Mouse (Mus musculus) stomach, embryonic 14.5 days (tissue): ENCODE results near the gene Dysf. TPM values are rescaled to one million over a fixed set of nuclear protein-coding genes. Genes with fewer than 3 reads are reported as not detected.
"Not testable (repeated sequence)": the region's sequence is repeated elsewhere in the genome, so short reads cannot be mapped to it uniquely, and the experiment has no call there.

Experiments used
- ATAC-seq: fragments of 200-750 bp; cut with Nextera tagmentation; 2 replicates; pipeline ENCODE4 v1.8.0; 2017; ENCODE audit warnings: low read depth, moderate TSS enrichment; ENCODE audit not compliant: insufficient number of reproducible peaks, insufficient read depth, low FRiP score
- H3K27ac ChIP-seq: fragments of 300-500 bp; sonication (generic); 2 replicates; pipeline ENCODE4 v1.5.1; 2014; ENCODE audit warnings: mild to moderate bottlenecking, low read length, moderate library complexity, mixed read lengths
- H3K27me3 ChIP-seq: fragments of 300-500 bp; sonication (generic); 2 replicates; pipeline ENCODE4 v1.6.1; 2014; ENCODE audit warnings: low read length, control low read depth, mixed read lengths; ENCODE audit not compliant: control insufficient read depth, insufficient read depth
- H3K36me3 ChIP-seq: fragments of 300-500 bp; sonication (generic); 2 replicates; pipeline ENCODE4 v1.6.1; 2014; ENCODE audit warnings: mild to moderate bottlenecking, control low read depth, low read length, moderate library complexity, mixed read lengths; ENCODE audit not compliant: control insufficient read depth, insufficient read depth
- H3K4me1 ChIP-seq: fragments of 300-500 bp; sonication (generic); 2 replicates; pipeline ENCODE4 v1.6.1; 2014; ENCODE audit warnings: low read length, control low read depth, mixed read lengths; ENCODE audit not compliant: control insufficient read depth, insufficient read depth
- H3K4me2 ChIP-seq: fragments of 300-500 bp; sonication (generic); replicated peaks from 2 replicates; pipeline ENCODE4 v1.6.1; 2014; ENCODE audit warnings: low read depth, low read length, control low read depth
- H3K4me3 ChIP-seq: fragments of 300-500 bp; sonication (generic); 2 replicates; pipeline ENCODE4 v1.5.1; 2014; ENCODE audit warnings: low read depth, low read length, control low read depth
- H3K9ac ChIP-seq: fragments of 300-500 bp; sonication (generic); replicated peaks from 2 replicates; pipeline ENCODE4 v1.6.1; 2014; ENCODE audit warnings: low read depth, mild to moderate bottlenecking, control low read depth, low read length, moderate library complexity, mixed read lengths
- H3K9me3 ChIP-seq: fragments of 300-500 bp; sonication (generic); 2 replicates; pipeline ENCODE4 v1.6.1; 2016; ENCODE audit warnings: low read depth, low read length, control low read depth; ENCODE audit not compliant: control insufficient read depth
- WGBS: fragments of 180-500 bp; shearing (Covaris S2); extraction: QIAGEN DNeasy Blood & Tissue Kit; methylation state at CpG from one replicate; pipeline ENCODE4 v1.1.7; 2014; 5-methylcytosine and 5-hydroxymethylcytosine counted together
- polyA plus RNA-seq: library from polyadenylated mRNA; unstranded; fragments of >200 nt; fragmentation: Nextera tagmentation; extraction: Ambion mirVana; gene quantifications from 2 replicates; pipeline ENCODE4 v1.2.1, GENCODE M21; 2014

Dysf gene
- polyA plus RNA-seq, 1 experiment from 2014 or later = 12.4 TPM

DNA sequence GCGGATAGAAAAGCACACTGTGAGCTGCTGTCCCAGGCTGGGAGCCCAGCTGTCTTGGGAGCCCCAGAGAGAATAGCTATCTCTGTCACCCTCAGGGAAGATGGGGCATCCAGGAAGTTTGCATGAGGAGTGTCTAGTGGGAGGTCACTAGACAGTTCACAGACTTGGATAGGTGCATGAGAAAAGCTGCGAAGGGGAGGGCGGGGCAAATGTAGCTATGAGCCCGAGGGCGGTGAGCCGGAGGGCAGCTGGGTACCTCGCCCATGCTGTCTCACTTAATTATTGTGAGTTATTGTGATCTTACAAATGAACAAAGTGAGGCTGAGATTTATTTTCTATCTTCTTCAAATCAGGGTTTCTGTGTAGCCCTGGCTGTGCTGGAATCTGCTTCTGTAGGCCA is 21.4 kb downstream of the Dysf start:
- ATAC-seq = no peak
- H3K27ac ChIP-seq = no peak overlapping the region
- no peaks in the 10 kb centered on the region for H3K4me1 ChIP-seq
- H3K9me3 ChIP-seq = no peaks in the 10 kb centered on the region
- no peaks in the 10 kb centered on the region for H3K27me3 ChIP-seq
- H3K4me2 ChIP-seq = no peak overlapping the region
- no peak overlapping the region for H3K4me3 ChIP-seq
- no peaks in the 10 kb centered on the region for H3K36me3 ChIP-seq
- WGBS = 87% methylated on average over 7 of the region's 7 CpGs
- H3K9ac ChIP-seq = no peak overlapping the region

DNA sequence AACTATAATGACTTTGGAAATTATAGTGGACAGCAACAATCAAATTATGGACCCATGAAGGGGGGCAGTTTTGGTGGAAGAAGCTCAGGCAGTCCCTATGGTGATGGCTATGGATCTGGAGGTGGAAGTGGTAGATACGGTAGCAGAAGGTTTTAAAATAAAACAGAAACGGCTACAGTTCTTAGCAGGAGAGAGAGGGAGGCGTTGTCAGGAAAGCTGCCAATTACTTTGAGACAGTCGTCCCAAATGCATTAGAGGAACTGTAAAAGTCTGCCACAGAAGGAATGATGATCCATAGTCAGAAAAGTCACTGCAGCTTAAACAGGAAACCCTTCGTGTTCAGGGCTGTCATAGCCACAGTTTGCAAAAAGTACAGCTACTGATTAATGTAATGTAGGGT is 24.1 kb downstream of the Dysf start:
- not testable (repeated sequence) for H3K27me3 ChIP-seq, H3K9ac ChIP-seq, H3K4me1 ChIP-seq, H3K27ac ChIP-seq, H3K4me2 ChIP-seq, H3K9me3 ChIP-seq, H3K36me3 ChIP-seq, H3K4me3 ChIP-seq, ATAC-seq
- 47% methylated on average over 5 of the region's 5 CpGs for WGBS

GRCm38 (mm10) chr6:84043251-84043940 is 35.0 kb downstream of the Dysf start:
- Histone ChIP-seq H3K36me3 (no peaks in the 10 kb centered on the region), H3K9ac (no peak overlapping the region), H3K4me3 (no peak overlapping the region), H3K4me2 (no peak overlapping the region), H3K4me1 (no peaks in the 10 kb centered on the region), H3K9me3 (no peaks in the 10 kb centered on the region), H3K27ac (no peak overlapping the region), H3K27me3 (no peaks in the 10 kb centered on the region)
- no peak for ATAC-seq
- 60% methylated on average over 6 of the region's 6 CpGs for WGBS

DNA sequence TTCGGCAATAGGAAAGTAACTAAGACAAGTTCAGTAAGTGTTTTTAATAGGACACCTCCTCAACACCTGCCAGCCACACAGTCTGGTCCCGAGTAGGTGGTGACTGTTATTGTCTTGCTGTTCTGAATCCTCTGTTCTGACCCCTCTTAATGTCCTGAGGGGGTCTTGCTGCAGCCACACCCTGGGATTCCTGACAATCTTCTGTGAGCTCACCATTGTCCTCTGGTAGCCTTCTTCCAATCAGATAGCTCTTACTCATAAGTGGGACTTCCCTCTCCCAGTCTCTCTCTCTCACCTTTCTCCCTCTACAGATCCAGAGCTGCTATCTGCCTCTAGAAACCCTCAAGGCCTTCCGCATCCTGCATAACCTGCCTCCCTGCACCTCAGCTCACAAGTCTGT is 36.3 kb downstream of the Dysf start:
- Histone ChIP-seq H3K36me3 (no peaks in the 10 kb centered on the region), H3K9me3 (no peaks in the 10 kb centered on the region), H3K27ac (no peak overlapping the region), H3K4me2 (no peak overlapping the region), H3K27me3 (no peaks in the 10 kb centered on the region), H3K4me3 (no peak overlapping the region), H3K9ac (no peak overlapping the region), H3K4me1 (no peaks in the 10 kb centered on the region)
- 81% methylated on average over 3 of the region's 3 CpGs for WGBS
- no peak for ATAC-seq

- H3K9me3 ChIP-seq = no peaks in the 10 kb centered on the region
- no peak for ATAC-seq
- H3K36me3 ChIP-seq = no peaks in the 10 kb centered on the region
- 69% methylated on average over 2 of the region's 2 CpGs for WGBS
- H3K4me1 ChIP-seq = no peaks in the 10 kb centered on the region
- H3K4me3 ChIP-seq = no peak overlapping the region
- no peaks in the 10 kb centered on the region for H3K27me3 ChIP-seq
- H3K4me2 ChIP-seq = no peak overlapping the region
- H3K9ac ChIP-seq = no peak overlapping the region
- H3K27ac ChIP-seq = no peak overlapping the region
Measured at GRCm38 (mm10) chr6:84048856-84049255, 40.5 kb downstream of the Dysf start.

DNA sequence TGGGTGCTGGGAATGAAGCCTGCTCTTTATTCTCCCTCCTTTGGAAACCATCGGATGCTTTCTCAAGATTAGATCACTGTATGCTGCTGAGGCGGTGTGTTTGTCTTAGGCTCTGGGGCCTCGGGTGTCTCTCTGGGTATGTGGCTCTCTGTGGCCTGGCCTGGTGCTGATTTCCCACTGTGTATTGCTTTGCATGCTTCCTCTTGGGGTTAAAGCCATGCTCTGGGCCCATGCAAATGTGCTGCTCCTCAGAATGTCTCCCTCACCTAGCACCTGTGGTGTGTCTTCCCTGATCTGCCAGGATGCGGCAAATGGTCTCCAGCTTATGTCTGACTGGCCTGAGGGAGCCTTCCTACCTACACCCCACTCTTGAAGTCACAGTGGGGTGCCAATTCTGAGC is 41.8 kb downstream of the Dysf start:
- H3K4me1 ChIP-seq = no peaks in the 10 kb centered on the region
- ATAC-seq = no peak
- no peaks in the 10 kb centered on the region for H3K36me3 ChIP-seq
- no peak overlapping the region for H3K27ac ChIP-seq
- H3K4me2 ChIP-seq = no peak overlapping the region
- no peaks in the 10 kb centered on the region for H3K9me3 ChIP-seq
- no peak overlapping the region for H3K4me3 ChIP-seq
- no peak overlapping the region for H3K9ac ChIP-seq
- WGBS = 80% methylated on average over 4 of the region's 4 CpGs
- H3K27me3 ChIP-seq = no peaks in the 10 kb centered on the region

GRCm38 (mm10) chr6:84051032-84051431 is 42.6 kb downstream of the Dysf start:
- Histone ChIP-seq H3K9me3 (no peaks in the 10 kb centered on the region), H3K4me2 (no peak overlapping the region), H3K9ac (no peak overlapping the region), H3K27me3 (no peaks in the 10 kb centered on the region), H3K27ac (no peak overlapping the region; the same call in 1 of the 2 replicates), H3K4me3 (no peak overlapping the region), H3K4me1 (no peaks in the 10 kb centered on the region), H3K36me3 (no peaks in the 10 kb centered on the region)
- ATAC-seq = no peak
- 37% methylated on average over 6 of the region's 6 CpGs for WGBS

DNA sequence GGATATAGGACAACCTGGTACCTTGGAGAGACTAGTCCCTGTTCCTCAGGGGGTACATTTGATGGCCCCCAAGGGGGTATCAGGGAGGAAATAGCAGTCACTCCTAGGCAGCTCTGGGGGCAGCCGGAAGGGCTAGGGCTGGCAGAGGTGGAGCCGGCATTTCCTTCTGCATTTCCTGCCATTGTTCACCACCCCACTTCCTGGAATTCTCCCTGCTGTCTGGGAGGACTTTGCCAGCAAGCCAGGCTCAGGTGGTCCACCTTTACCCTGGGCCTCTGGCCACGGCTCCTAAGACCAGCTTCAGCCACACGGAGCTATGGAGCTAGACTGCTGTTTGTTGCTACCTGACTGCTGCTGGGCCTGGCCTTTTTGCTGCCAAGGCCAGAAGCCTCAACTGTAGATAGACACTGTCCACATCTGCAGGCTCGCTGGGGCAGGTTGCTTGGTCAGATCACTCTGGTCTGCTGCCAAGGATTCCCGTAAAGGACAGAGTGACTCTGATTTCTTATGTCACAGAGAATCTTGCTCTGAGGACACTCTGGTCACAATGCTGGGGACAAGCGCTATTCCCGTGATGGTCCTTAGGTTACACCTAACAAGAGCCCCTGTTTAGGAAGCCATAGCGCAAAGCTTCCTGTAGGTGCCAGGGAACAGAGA is 45.6 kb downstream of the Dysf start:
- no peak overlapping the region; the same call in 1 of the 2 replicates for H3K27ac ChIP-seq
- no peaks in the 10 kb centered on the region for H3K27me3 ChIP-seq
- no peaks in the 10 kb centered on the region for H3K9me3 ChIP-seq
- no peaks in the 10 kb centered on the region for H3K4me1 ChIP-seq
- no peak overlapping the region for H3K9ac ChIP-seq
- H3K36me3 ChIP-seq = no peaks in the 10 kb centered on the region
- no peak for ATAC-seq
- no peak overlapping the region for H3K4me3 ChIP-seq
- 79% methylated on average over 9 of the region's 9 CpGs for WGBS
- no peak overlapping the region for H3K4me2 ChIP-seq

GRCm38 (mm10) chr6:84055619-84056018 is 47.2 kb downstream of the Dysf start:
- Histone ChIP-seq H3K27ac (no peak overlapping the region), H3K9ac (no peak overlapping the region), H3K4me2 (no peak overlapping the region), H3K36me3 (no peaks in the 10 kb centered on the region), H3K9me3 (no peaks in the 10 kb centered on the region), H3K27me3 (no peaks in the 10 kb centered on the region), H3K4me1 (no peaks in the 10 kb centered on the region), H3K4me3 (no peak overlapping the region)
- WGBS = 59% methylated on average over 1 of the region's 1 CpGs
- no peak for ATAC-seq
